Mouse (Mus musculus): ENCODE results near the gene Igfbp6. TPM values are rescaled to one million over a fixed set of nuclear protein-coding genes. Genes with fewer than 3 reads are reported as not detected.

Gene Igfbp6
- polyA plus RNA-seq, 1 experiment from 2014 or later, result not detected

DNA sequence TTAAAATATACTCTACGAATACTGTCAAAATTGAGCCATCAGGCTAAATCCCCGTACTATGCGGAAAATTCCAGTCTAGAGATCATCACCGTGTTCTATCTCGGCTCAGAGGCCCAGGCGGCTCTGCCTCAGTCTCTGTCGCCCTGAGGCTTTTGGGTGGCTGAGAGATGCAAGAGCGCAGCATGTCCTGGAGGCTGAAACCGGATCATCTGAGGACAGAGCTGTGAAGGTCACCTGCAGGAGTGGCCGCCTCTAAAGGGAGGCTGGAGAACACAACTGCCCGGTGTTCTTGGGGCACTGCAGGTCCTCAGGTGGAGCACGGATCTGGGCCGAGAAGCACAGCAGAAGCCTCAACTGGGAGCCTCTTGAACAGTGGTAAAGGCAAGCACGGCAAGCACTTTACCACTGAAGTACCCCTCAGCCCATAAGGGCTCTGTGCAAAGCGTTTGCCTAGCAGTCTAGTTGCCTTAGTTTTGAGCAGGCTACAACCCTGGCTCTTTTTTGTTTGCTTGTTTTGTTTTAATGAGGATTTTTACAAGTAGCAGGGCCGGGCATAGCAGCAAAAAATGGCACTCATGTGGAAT lies 31.7 kb downstream of the Igfbp6 start:
- DNase-seq (ENCODE audit: low spot score) (no peak), ATAC-seq (replicated peaks; ENCODE audit: low FRiP score) (no peak)
- H3K27ac ChIP-seq (ENCODE audit: low read depth, low read length), result no peak overlapping the region
- H3K9me3 ChIP-seq (ENCODE audit: control insufficient read depth, low read length), result no peaks in the 10 kb centered on the region
- H3K36me3 ChIP-seq (ENCODE audit: control insufficient read depth, insufficient read depth, low read length), result no peaks in the 10 kb centered on the region
- WGBS, result 89% methylated on average over 16 of the region's 16 CpGs
- no peaks in the 10 kb centered on the region for H3K27me3 ChIP-seq (ENCODE audit: control insufficient read depth, insufficient read depth, low read length)
- no peak overlapping the region for H3K9ac ChIP-seq (ENCODE audit: low read length)
- no peak overlapping the region for H3K4me3 ChIP-seq (ENCODE audit: low read depth, low read length)
- no peak overlapping the region for H3K4me2 ChIP-seq (ENCODE audit: low read depth, low read length, severe bottlenecking)
- H3K4me1 ChIP-seq (replicated peaks; ENCODE audit: control insufficient read depth, insufficient read depth, low read length), result no peaks in the 10 kb centered on the region

DNA sequence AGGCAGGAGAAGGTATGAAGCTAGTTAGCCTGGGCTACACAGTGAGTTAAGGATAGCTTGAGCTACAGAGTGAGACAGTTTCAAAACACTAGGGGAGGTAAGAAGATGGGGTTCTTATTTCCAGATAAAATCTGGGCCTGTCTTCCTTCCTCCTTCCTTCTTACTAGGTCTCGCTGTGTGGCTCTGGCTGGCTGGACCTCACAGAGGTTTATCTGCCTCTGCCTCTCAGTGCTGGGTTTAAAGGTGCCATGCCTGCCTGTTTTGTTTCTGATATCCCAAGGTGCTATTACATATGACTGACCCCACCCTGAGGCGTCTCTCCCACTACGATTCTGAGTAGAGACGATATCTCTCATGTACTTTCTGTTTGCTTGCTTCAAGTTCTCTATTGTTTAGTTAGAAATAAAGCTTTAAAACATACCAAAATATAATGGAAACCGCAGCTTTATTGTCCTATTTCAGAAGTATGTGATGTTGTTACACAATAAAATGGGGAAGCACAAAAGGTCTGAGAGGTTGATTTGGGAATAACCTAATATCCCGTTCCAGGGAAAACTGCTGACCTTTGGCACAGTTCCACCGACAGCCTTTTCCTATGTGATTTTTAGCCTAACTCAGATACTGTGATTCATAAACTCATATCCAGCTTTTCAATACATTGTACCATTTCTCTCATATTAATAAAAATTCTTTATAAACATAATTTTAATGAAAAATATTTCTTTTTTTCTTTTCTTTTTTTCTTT lies 32.6 kb downstream of the Igfbp6 start:
- no peak for ATAC-seq (replicated peaks; ENCODE audit: low FRiP score)
- Histone ChIP-seq H3K27me3 (ENCODE audit: control insufficient read depth, insufficient read depth, low read length) (no peaks in the 10 kb centered on the region), H3K9me3 (ENCODE audit: control insufficient read depth, low read length) (no peaks in the 10 kb centered on the region), H3K4me2 (ENCODE audit: low read depth, low read length, severe bottlenecking) (no peak overlapping the region), H3K27ac (ENCODE audit: low read depth, low read length) (no peak overlapping the region), H3K9ac (ENCODE audit: low read length) (no peak overlapping the region), H3K4me3 (ENCODE audit: low read depth, low read length) (no peak overlapping the region), H3K36me3 (ENCODE audit: control insufficient read depth, insufficient read depth, low read length) (no peaks in the 10 kb centered on the region), H3K4me1 (replicated peaks; ENCODE audit: control insufficient read depth, insufficient read depth, low read length) (no peaks in the 10 kb centered on the region)
- no peak for DNase-seq (ENCODE audit: low spot score)
- WGBS, result 89% methylated on average over 7 of the region's 7 CpGs

DNA sequence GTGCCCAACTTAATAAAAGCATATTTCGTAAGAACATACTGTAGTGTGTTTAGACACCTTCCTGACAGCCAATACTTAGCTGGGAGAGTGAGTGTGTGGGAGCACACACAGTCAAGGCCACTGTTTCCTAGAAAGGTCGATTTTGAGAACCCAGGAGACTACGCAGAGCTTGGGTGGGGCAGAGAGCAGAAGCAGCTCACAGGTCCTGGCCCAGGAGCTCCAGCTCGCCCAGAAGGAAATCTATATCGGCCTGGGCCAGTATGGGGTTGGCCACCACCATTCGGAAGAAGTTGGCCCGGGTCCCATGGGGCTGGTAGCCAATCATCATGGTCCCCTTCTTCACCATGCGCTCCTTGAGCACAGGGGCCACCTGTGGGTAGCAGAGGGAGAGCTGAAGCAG lies 33.3 kb downstream of the Igfbp6 start:
- Histone ChIP-seq H3K9ac (ENCODE audit: low read length) (no peak overlapping the region), H3K4me3 (ENCODE audit: low read depth, low read length) (no peak overlapping the region), H3K27me3 (ENCODE audit: control insufficient read depth, insufficient read depth, low read length) (no peaks in the 10 kb centered on the region), H3K9me3 (ENCODE audit: control insufficient read depth, low read length) (no peaks in the 10 kb centered on the region), H3K36me3 (ENCODE audit: control insufficient read depth, insufficient read depth, low read length) (no peaks in the 10 kb centered on the region), H3K4me1 (replicated peaks; ENCODE audit: control insufficient read depth, insufficient read depth, low read length) (no peaks in the 10 kb centered on the region), H3K4me2 (ENCODE audit: low read depth, low read length, severe bottlenecking) (no peak overlapping the region), H3K27ac (ENCODE audit: low read depth, low read length) (no peak overlapping the region)
- DNase-seq (ENCODE audit: low spot score), result no peak
- 89% methylated on average over 8 of the region's 8 CpGs for WGBS
- ATAC-seq (replicated peaks; ENCODE audit: low FRiP score), result no peak

DNA sequence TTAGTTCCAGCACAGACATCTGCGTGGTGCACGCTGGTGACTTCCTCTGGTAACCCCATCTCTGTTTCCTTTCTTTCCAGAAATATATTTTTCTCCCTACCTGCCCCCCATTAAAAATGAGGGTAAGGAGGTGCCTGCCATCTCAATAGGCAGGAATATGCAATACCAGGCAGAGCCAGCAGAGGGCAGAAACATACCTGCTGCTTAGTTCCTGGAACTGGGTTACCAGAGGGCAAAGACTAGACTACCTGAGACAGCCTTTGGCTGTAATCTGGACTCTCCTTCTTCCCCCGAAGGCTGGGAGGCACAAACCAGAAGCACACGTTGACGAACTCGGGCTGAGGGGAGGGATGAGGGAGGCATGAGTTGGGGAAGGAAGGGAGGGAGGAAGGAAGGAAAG lies 34.1 kb downstream of the Igfbp6 start:
- Histone ChIP-seq H3K9ac (ENCODE audit: low read length) (no peak overlapping the region), H3K4me2 (ENCODE audit: low read depth, low read length, severe bottlenecking) (no peak overlapping the region), H3K27me3 (ENCODE audit: control insufficient read depth, insufficient read depth, low read length) (no peaks in the 10 kb centered on the region), H3K9me3 (ENCODE audit: control insufficient read depth, low read length) (no peaks in the 10 kb centered on the region), H3K4me3 (ENCODE audit: low read depth, low read length) (no peak overlapping the region), H3K27ac (ENCODE audit: low read depth, low read length) (no peak overlapping the region), H3K4me1 (replicated peaks; ENCODE audit: control insufficient read depth, insufficient read depth, low read length) (no peaks in the 10 kb centered on the region), H3K36me3 (ENCODE audit: control insufficient read depth, insufficient read depth, low read length) (no peaks in the 10 kb centered on the region)
- DNase-seq (ENCODE audit: low spot score) (peak; percentile 79), ATAC-seq (replicated peaks; ENCODE audit: low FRiP score) (no peak)
- 15% methylated on average over 6 of the region's 6 CpGs for WGBS

DNA sequence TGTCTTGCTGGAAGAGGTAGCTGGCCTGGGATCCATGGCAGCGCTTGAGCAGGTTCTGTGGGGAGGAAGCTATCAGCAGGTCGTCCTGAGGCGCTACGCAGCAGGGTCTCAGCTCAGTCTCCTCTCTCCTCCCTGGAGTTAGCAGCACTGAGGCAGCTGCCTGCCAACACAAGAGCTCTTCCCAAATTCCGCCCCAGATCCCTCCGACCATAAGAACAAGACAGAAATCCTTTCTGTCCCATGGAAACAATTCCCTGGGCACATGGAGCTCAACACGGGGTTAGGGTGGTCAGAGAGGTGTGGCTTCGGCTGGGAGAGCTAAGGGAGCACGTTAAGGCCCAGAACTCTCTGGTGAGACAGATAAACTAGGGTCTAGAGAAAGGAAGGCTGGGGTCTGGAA lies 34.9 kb downstream of the Igfbp6 start:
- Histone ChIP-seq H3K27me3 (ENCODE audit: control insufficient read depth, insufficient read depth, low read length) (no peaks in the 10 kb centered on the region), H3K9ac (ENCODE audit: low read length) (no peak overlapping the region), H3K4me1 (replicated peaks; ENCODE audit: control insufficient read depth, insufficient read depth, low read length) (no peaks in the 10 kb centered on the region), H3K27ac (ENCODE audit: low read depth, low read length) (no peak overlapping the region), H3K4me2 (ENCODE audit: low read depth, low read length, severe bottlenecking) (no peak overlapping the region), H3K4me3 (ENCODE audit: low read depth, low read length) (no peak overlapping the region), H3K36me3 (ENCODE audit: control insufficient read depth, insufficient read depth, low read length) (no peaks in the 10 kb centered on the region), H3K9me3 (ENCODE audit: control insufficient read depth, low read length) (no peaks in the 10 kb centered on the region)
- DNase-seq (ENCODE audit: low spot score), result no peak
- no peak for ATAC-seq (replicated peaks; ENCODE audit: low FRiP score)
- WGBS, result 74% methylated on average over 9 of the region's 9 CpGs

DNA sequence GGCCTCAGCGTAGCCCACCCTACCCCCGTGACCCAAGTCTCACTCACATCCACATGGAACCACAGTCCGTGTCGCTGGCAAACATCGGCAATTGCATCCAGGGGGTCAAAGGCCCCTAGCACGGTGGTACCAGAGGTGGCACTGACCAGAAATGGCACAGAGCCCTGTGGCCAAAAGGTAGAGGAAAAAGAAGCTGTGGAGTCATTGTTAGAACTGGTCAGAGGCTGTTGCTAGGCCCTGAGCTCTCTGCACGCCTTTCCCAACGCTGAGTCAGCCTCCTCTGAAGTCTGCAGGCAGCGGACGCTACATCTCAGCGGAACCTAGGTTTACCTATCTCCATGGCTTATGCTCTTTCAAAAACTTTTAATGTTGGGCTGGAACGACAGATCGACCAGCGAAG lies 35.8 kb downstream of the Igfbp6 start:
- no peaks in the 10 kb centered on the region for H3K4me1 ChIP-seq (replicated peaks; ENCODE audit: control insufficient read depth, insufficient read depth, low read length)
- no peak for ATAC-seq (replicated peaks; ENCODE audit: low FRiP score)
- no peak for DNase-seq (ENCODE audit: low spot score)
- H3K36me3 ChIP-seq (ENCODE audit: control insufficient read depth, insufficient read depth, low read length), result no peaks in the 10 kb centered on the region
- H3K27me3 ChIP-seq (ENCODE audit: control insufficient read depth, insufficient read depth, low read length), result no peaks in the 10 kb centered on the region
- 92% methylated on average over 14 of the region's 14 CpGs for WGBS
- no peak overlapping the region for H3K4me3 ChIP-seq (ENCODE audit: low read depth, low read length)
- no peaks in the 10 kb centered on the region for H3K9me3 ChIP-seq (ENCODE audit: control insufficient read depth, low read length)
- no peak overlapping the region for H3K4me2 ChIP-seq (ENCODE audit: low read depth, low read length, severe bottlenecking)
- no peak overlapping the region for H3K9ac ChIP-seq (ENCODE audit: low read length)
- no peak overlapping the region for H3K27ac ChIP-seq (ENCODE audit: low read depth, low read length)

DNA sequence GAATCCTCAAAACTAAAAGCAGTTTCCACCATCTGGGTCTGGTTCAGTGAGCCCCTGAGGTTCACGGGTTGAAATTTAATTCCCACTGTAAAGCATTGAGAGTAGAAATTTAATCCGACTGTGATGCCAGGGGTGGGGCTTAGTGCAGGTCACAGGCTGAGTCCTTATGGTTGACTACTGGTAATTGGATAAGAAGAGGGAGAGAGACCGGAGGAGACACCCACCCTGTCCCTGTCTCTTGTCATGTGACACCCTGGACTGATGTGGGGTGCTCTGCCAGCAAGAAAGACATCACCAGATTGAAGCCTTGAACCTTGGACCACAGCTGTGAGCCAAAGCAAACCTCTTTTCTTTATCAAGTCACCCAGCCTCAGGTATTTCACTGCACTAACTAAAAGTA lies 38.9 kb downstream of the Igfbp6 start:
- Histone ChIP-seq H3K9ac (ENCODE audit: low read length) (no peak overlapping the region), H3K4me1 (replicated peaks; ENCODE audit: control insufficient read depth, insufficient read depth, low read length) (no peaks in the 10 kb centered on the region), H3K27ac (ENCODE audit: low read depth, low read length) (no peak overlapping the region), H3K4me2 (ENCODE audit: low read depth, low read length, severe bottlenecking) (no peak overlapping the region), H3K36me3 (ENCODE audit: control insufficient read depth, insufficient read depth, low read length) (no peaks in the 10 kb centered on the region), H3K27me3 (ENCODE audit: control insufficient read depth, insufficient read depth, low read length) (no peaks in the 10 kb centered on the region), H3K4me3 (ENCODE audit: low read depth, low read length) (no peak overlapping the region), H3K9me3 (ENCODE audit: control insufficient read depth, low read length) (no peaks in the 10 kb centered on the region)
- WGBS, result 87% methylated on average over 3 of the region's 3 CpGs
- ATAC-seq (replicated peaks; ENCODE audit: low FRiP score) (no peak), DNase-seq (ENCODE audit: low spot score) (no peak)

DNA sequence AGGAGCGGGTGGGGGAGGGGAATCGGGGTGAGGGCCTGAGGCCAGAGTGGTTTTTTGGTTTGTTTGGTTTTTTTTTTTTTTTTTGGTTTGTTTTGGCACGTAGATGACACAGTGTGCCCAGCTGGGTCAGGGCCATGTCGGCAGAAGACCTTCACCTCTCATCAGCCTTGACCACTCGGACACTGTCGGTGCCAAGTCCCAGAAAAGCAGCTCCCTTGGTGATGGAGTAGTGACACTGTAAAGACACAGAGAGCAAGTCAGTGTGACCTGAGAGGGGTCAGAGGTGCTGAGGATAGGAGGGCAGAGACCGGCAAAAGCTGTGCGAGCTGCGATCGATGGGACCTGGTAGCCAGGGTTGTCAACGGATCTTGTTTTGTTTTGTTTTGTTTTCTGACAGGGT lies 42.1 kb downstream of the Igfbp6 start:
- Histone ChIP-seq H3K36me3 (ENCODE audit: control insufficient read depth, insufficient read depth, low read length) (no peaks in the 10 kb centered on the region), H3K9ac (ENCODE audit: low read length) (no peak overlapping the region), H3K27me3 (ENCODE audit: control insufficient read depth, insufficient read depth, low read length) (no peaks in the 10 kb centered on the region), H3K4me1 (replicated peaks; ENCODE audit: control insufficient read depth, insufficient read depth, low read length) (no peaks in the 10 kb centered on the region), H3K4me3 (ENCODE audit: low read depth, low read length) (no peak overlapping the region), H3K9me3 (ENCODE audit: control insufficient read depth, low read length) (no peaks in the 10 kb centered on the region), H3K27ac (ENCODE audit: low read depth, low read length) (no peak overlapping the region), H3K4me2 (ENCODE audit: low read depth, low read length, severe bottlenecking) (no peak overlapping the region)
- 87% methylated on average over 11 of the region's 11 CpGs for WGBS
- ATAC-seq (replicated peaks; ENCODE audit: low FRiP score) (no peak), DNase-seq (ENCODE audit: low spot score) (no peak)

DNA sequence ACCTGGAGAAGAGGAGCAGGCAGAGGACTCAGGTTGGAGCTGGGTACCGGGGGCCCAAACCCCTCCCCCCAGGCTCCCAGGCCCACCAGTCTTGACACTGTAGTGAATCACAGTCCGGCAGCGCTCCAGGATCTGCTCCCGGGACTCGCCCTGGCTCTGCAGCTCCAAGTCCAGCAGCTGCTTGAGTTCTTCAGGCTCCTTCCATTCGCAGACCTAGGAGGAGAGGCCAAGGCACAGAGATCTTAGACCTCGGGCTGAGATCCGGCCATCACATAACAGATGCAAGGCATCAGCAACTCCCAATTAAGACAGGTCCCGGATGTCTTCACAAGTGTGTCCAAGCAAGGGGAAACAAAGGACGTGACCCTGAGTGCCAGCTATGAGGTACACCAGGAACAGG lies 43.9 kb downstream of the Igfbp6 start:
- Histone ChIP-seq H3K4me2 (ENCODE audit: low read depth, low read length, severe bottlenecking) (no peak overlapping the region), H3K4me3 (ENCODE audit: low read depth, low read length) (no peak overlapping the region), H3K4me1 (replicated peaks; ENCODE audit: control insufficient read depth, insufficient read depth, low read length) (no peaks in the 10 kb centered on the region), H3K36me3 (ENCODE audit: control insufficient read depth, insufficient read depth, low read length) (no peaks in the 10 kb centered on the region), H3K27ac (ENCODE audit: low read depth, low read length) (no peak overlapping the region), H3K9me3 (ENCODE audit: control insufficient read depth, low read length) (no peaks in the 10 kb centered on the region), H3K9ac (ENCODE audit: low read length) (no peak overlapping the region), H3K27me3 (ENCODE audit: control insufficient read depth, insufficient read depth, low read length) (no peaks in the 10 kb centered on the region)
- 92% methylated on average over 10 of the region's 10 CpGs for WGBS
- ATAC-seq (replicated peaks; ENCODE audit: low FRiP score) (no peak), DNase-seq (ENCODE audit: low spot score) (no peak)
